Mouse (Mus musculus) Patski (cell line): ENCODE results near the gene Sept1. TPM values are rescaled to one million over a fixed set of nuclear protein-coding genes. Genes with fewer than 3 reads are reported as not detected.

Source experiments
- ATAC-seq: fragments of 100-300 bp; one replicate; pipeline ENCODE4 v1.8.0; 2021
- CTCF ChIA-PET: fragments of 350-600 bp; sonication (Branson Sonifier 250); formaldehyde crosslinking; loops from one replicate; lab custom pipeline; 2022; ENCODE audit warnings: inconsistent platforms; lab: Charles Lee
- POLR2A ChIA-PET: fragments of 350-600 bp; sonication (Branson Sonifier 250); formaldehyde crosslinking; loops from one replicate; lab custom pipeline; 2022; ENCODE audit warnings: antibody characterized with exemption, inconsistent platforms; lab: Charles Lee
- DNase-seq: peaks from one replicate; pipeline ENCODE4 v3.0.0-alpha.2; 2011; ENCODE audit warnings: low read depth, low spot score
- H3K27me3 ChIP-seq: fragments of 371-371 bp; one replicate; pipeline ENCODE4 v1.5.1; 2021
- CTCF ChIP-seq: fragments of 100-300 bp; IDR thresholded peaks from one replicate; pipeline ENCODE4 v1.5.1; 2021
- in situ Hi-C: fragments of 300-500 bp; cut with MboI; formaldehyde crosslinking; loops from 3 replicates; pipeline ENCODE4 v1.11.1; 2018; ENCODE audit warnings: low pct_unique_long_range_greater_than_20kb, mixed read lengths
- polyA plus RNA-seq: library from polyadenylated mRNA; unstranded; gene quantifications from one replicate; pipeline ENCODE4 v1.2.3, GENCODE M21; 2021

Sept1 gene
- polyA plus RNA-seq, 1 experiment from 2014 or later: 2.1 TPM

GRCm38 (mm10) chr7:127233765-127234164 lies 835 bp upstream of the Sept1 start:
- ChIA-PET POLR2A (no interaction called here), CTCF (no interaction called here)
- no peak for TF ChIP-seq CTCF
- ATAC-seq: no peak
- in situ Hi-C loops: no loop called here
- H3K27me3 ChIP-seq: no peaks in the 10 kb centered on the region
- DNase-seq: no peak

- no peaks in the 10 kb centered on the region for H3K27me3 ChIP-seq
- ChIA-PET POLR2A (no interaction called here), CTCF (no interaction called here)
- no peak for DNase-seq
- in situ Hi-C loops: no loop called here
- no peak for TF ChIP-seq CTCF
- peak; percentile 37 for ATAC-seq
These were observed 429 bp upstream of the Sept1 start for GRCm38 (mm10) chr7:127233368-127233749.

- H3K27me3 ChIP-seq: no peaks in the 10 kb centered on the region
- DNase-seq (no peak), ATAC-seq (peak; percentile 14)
- ChIA-PET POLR2A (interaction anchor here (0.5 to 1.6 kb wide), 4 partner anchors 10 to 1013 kb away, joined by 3 read pairs; no protein-coding TSS in a partner anchor), CTCF (interaction anchor here (5.0 kb wide), 1 partner anchor 18 kb away, joined by 27 read pairs; no protein-coding TSS in a partner anchor)
- in situ Hi-C loops: no loop called here
- no peak for TF ChIP-seq CTCF
These were observed 906 bp downstream of the Sept1 start for GRCm38 (mm10) chr7:127231826-127232621.

- DNase-seq (no peak), ATAC-seq (no peak)
- CTCF ChIA-PET: interaction anchor here (5.0 kb wide), 1 partner anchor 17 kb away, joined by 27 read pairs; no protein-coding TSS in a partner anchor
- POLR2A ChIA-PET: interaction anchor here (0.5 to 1.6 kb wide), 4 partner anchors 9 to 1012 kb away, joined by 3 read pairs; no protein-coding TSS in a partner anchor
- in situ Hi-C loops: no loop called here
- no peaks in the 10 kb centered on the region for H3K27me3 ChIP-seq
- TF ChIP-seq CTCF: no peak
These were observed 1.6 kb downstream of the Sept1 start for GRCm38 (mm10) chr7:127231376-127231775.

GRCm38 (mm10) chr7:127228615-127229303 lies 4.2 kb downstream of the Sept1 start:
- CTCF ChIA-PET: interaction anchor here (0.6 to 5.0 kb wide), 4 partner anchors 9 to 18 kb away, joined by 3 to 27 read pairs (median 13); no protein-coding TSS in a partner anchor
- ATAC-seq (peak; percentile 33), DNase-seq (no peak)
- in situ Hi-C loops: no loop called here
- no peaks in the 10 kb centered on the region for H3K27me3 ChIP-seq
- POLR2A ChIA-PET: interaction anchor here (0.7 kb wide), 1 partner anchor 18 kb away, joined by 3 read pairs; no protein-coding TSS in a partner anchor
- TF ChIP-seq CTCF: peak; percentile 87

- CTCF ChIA-PET: no interaction called here
- H3K27me3 ChIP-seq: no peaks in the 10 kb centered on the region
- no peak for TF ChIP-seq CTCF
- ATAC-seq: no peak
- DNase-seq: no peak
- in situ Hi-C loops: no loop called here
- POLR2A ChIA-PET: no interaction called here
These were observed 7.6 kb downstream of the Sept1 start for GRCm38 (mm10) chr7:127225147-127225995.

GRCm38 (mm10) chr7:127224616-127225015 lies 8.3 kb downstream of the Sept1 start:
- H3K27me3 ChIP-seq: no peaks in the 10 kb centered on the region
- ATAC-seq: no peak
- ChIA-PET CTCF (no interaction called here), POLR2A (interaction anchor here (0.7 kb wide), 1 partner anchor 220 kb away, joined by 4 read pairs; no protein-coding TSS in a partner anchor)
- no peak for DNase-seq
- in situ Hi-C loops: no loop called here
- no peak for TF ChIP-seq CTCF

GRCm38 (mm10) chr7:127223515-127224478 lies 9.1 kb downstream of the Sept1 start:
- TF ChIP-seq CTCF: no peak
- in situ Hi-C loops: no loop called here
- ChIA-PET CTCF (interaction anchor here (1.3 kb wide), 1 partner anchor 10 kb away, joined by 5 read pairs; no protein-coding TSS in a partner anchor), POLR2A (interaction anchor here (0.7 kb wide), 1 partner anchor 219 kb away, joined by 4 read pairs; no protein-coding TSS in a partner anchor)
- H3K27me3 ChIP-seq: no peaks in the 10 kb centered on the region
- no peak for DNase-seq
- no peak for ATAC-seq

- DNase-seq (no peak), ATAC-seq (no peak)
- in situ Hi-C loops: no loop called here
- no peak for TF ChIP-seq CTCF
- H3K27me3 ChIP-seq: no peaks in the 10 kb centered on the region
- ChIA-PET POLR2A (no interaction called here), CTCF (interaction anchor here (1.3 kb wide), 1 partner anchor 10 kb away, joined by 5 read pairs; no protein-coding TSS in a partner anchor)
These were observed 9.8 kb downstream of the Sept1 start for GRCm38 (mm10) chr7:127223106-127223505.
